Mouse (Mus musculus): ENCODE measurements at regions not wholly inside any gene's neighbourhood (a gene's known extent, or its start where the extent isn't known, plus 50 kb on each side); places are given as distances from the start of the nearest gene placed in this dataset.

- TF ChIP-seq CTCF (conservative IDR thresholded peaks at IDR 0.05; ENCODE audit: insufficient read depth, insufficient read length, low read depth, low read length) (no peak), POLR2A (IDR thresholded peaks at IDR 0.05; ENCODE audit: low read depth, low read length) (no peak)
These were observed 75.9 kb upstream of the Arhgap32 start for GRCm38 (mm10) chr9:32039999-32040398.

All from kidney, adult 2 months (tissue).